In the genomic region with DNA sequence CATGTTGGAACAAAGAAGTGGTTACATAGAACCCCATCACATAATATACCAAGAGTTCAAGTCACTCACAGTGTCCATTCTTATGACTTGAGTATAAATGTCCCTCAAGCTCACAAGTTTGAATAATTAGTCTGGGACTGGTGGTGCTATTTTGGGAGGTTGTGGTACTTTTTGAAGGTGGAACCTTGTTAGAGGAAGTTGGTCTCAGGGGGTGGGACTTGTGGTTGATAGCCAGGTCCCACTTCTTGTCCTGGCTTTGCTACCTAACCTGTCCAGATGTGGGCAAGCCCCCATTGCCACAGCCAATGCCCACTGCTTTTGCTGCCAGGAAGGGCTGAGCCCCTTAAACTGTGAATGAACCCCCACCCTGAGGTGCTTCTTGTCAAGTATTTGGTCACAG, we compare ENCODE assay signal across 22 mouse cellular contexts. TPM values are rescaled to one million over a fixed set of nuclear protein-coding genes. Genes with fewer than 3 reads are reported as not detected.
A peak's percentile ranks its signal among the peaks of the same experiment; 100 is the strongest.
DNase-seq lines count a peak whose midpoint lies in the region; ATAC-seq and TF ChIP-seq lines count a peak whose summit lies in the region.
"Had no signal": no experiment of that assay in that cellular context is flagged by ENCODE, and none has a peak within 500 bp of the region (broad histone marks: within the 10 kb centered on the region; RNA-seq: fewer than 3 reads in every experiment).

No protein-coding gene starts in this region.

- ATAC-seq in megakaryocyte, adult 5-6 weeks (ENCODE audit: poor library complexity, severe bottlenecking): peak; percentile 53
- ATAC-seq in activated CD4-positive, CD25-positive, alpha-beta regulatory T cell, adult 4 months: no peak
- ATAC-seq: forebrain, embryonic 15.5 days; hindbrain, embryonic 16.5 days; intestine, embryonic 15.5 days; midbrain, embryonic 16.5 days had no signal

- no peak overlapping the region for H3K4me3 ChIP-seq in lung, adult 2 months (replicated peaks; ENCODE audit: extremely low read depth, low read depth, low read length)
- H3K4me3 ChIP-seq: embryonic facial prominence, embryonic 10.5 days; forebrain, embryonic 15.5 days; hindbrain, embryonic 10.5 days; intestine, embryonic 15.5 days; limb, embryonic 13.5 days; liver, embryonic 13.5 days had no signal

- TF ChIP-seq POLR2A in lung, adult 2 months (IDR thresholded peaks at IDR 0.05; ENCODE audit: borderline replicate concordance, extremely low read depth, low read depth, low read length): no peak

- H3K4me1 ChIP-seq in lung, adult 2 months (ENCODE audit: control insufficient read depth, insufficient read depth, low read length): no peaks in the 10 kb centered on the region
- H3K4me1 ChIP-seq: forebrain, embryonic 15.5 days; intestine, embryonic 15.5 days had no signal

- DNase-seq in lung, postnatal 36 days: peak; percentile 46
- no peak for DNase-seq in lung, adult 2 months
- DNase-seq in spleen, adult 18-20 months: peak; percentile 38 to 54
- no peak for DNase-seq in retina, embryonic 14.5 days (ENCODE audit: low spot score)
- DNase-seq in frontal cortex, postnatal 14 days (ENCODE audit: low spot score in 2 of 2): no peak
- DNase-seq: adrenal gland, postnatal 14 days; cerebellum, adult 9-10 months; gastrocnemius, postnatal 10 days; heart, adult 11 months; kidney, adult 8-10 months; kidney, postnatal 14 days; liver, embryonic 13.5 days; right cerebral cortex, postnatal 25 days had no signal

- TF ChIP-seq CTCF in lung, adult 2 months (IDR thresholded peaks at IDR 0.05; ENCODE audit: insufficient read depth, low read length): no peak

RNA-seq across cellular contexts. Expression of a gene that starts 28.9 kb away (rescaled TPM):
- polyA plus RNA-seq in lung, adult 2 months (2012; rRNA removed): 7.8 and 10.9 TPM in 2 replicates
- total RNA-seq in megakaryocyte, adult 5-6 weeks (2015): 131 and 135 TPM in 2 replicates
- 85.9 and 96.3 TPM in 2 replicates for total RNA-seq in megakaryocyte, adult 5-6 weeks (2017)
- 10 to 100 TPM; 71.9 to 78.3 TPM for polyA plus RNA-seq in activated CD4-positive, CD25-positive, alpha-beta regulatory T cell, adult 4 months (2017; shearing (Covaris generic))

Comparison
In these comparisons a context has a peak if more than half of its experiments do, and no peak if none do; other contexts are left out.
1. DNase-seq: peak in lung, postnatal 36 days (single experiment) and spleen, adult 18-20 months (2 of 2); none in lung, adult 2 months (single experiment), retina, embryonic 14.5 days (single experiment) and frontal cortex, postnatal 14 days (0 of 2).